ENCODE assay signal across 8 mouse cellular contexts in genomic region chr2:52858529-52859465, GRCm38 (mm10). TPM values are rescaled to one million over a fixed set of nuclear protein-coding genes. Genes with fewer than 3 reads are reported as not detected.
DNase-seq lines count a peak whose midpoint lies in the region; ATAC-seq and TF ChIP-seq lines count a peak whose summit lies in the region.

No protein-coding gene starts in this region.

- H3K4me2 ChIP-seq in heart, embryonic 14.5 days (ENCODE audit: low read length) = peak overlapping the region; percentile 97
- peak overlapping the region; percentile 70 for H3K4me2 ChIP-seq in kidney, embryonic 16.5 days (replicated peaks; ENCODE audit: low read depth, low read length)
- peak overlapping the region; percentile 74 for H3K4me2 ChIP-seq in liver, embryonic 15.5 days
- peak overlapping the region; percentile 83 for H3K4me2 ChIP-seq in neural tube, embryonic 15.5 days

- peaks cover 52% of the 10 kb centered on the region for H3K79me2 ChIP-seq in C2C12 (ENCODE audit: control insufficient read depth, insufficient read depth)

- DNase-seq in adrenal gland, postnatal 36 days = peak; percentile 72 to 78
- peak; percentile 19 to 38 for DNase-seq in urinary bladder, postnatal 36 days (ENCODE audit: low spot score in 2 of 2)

- H3K9ac ChIP-seq in heart, embryonic 14.5 days (ENCODE audit: low read length) = peak overlapping the region; percentile 84
- H3K9ac ChIP-seq in kidney, embryonic 16.5 days (replicated peaks; ENCODE audit: low read length) = peak overlapping the region; percentile 88
- no peak overlapping the region for H3K9ac ChIP-seq in liver, embryonic 15.5 days
- H3K9ac ChIP-seq in neural tube, embryonic 15.5 days (replicated peaks) = peak overlapping the region; percentile 89

- peaks cover 15% of the 10 kb centered on the region for H3K4me1 ChIP-seq in embryonic fibroblast, embryonic 13.5 days (ENCODE audit: control insufficient read depth, insufficient read depth, low read length)
- peaks cover 0 to 4% of the 10 kb centered on the region in 2 experiments; a peak in 2 of 4 replicates for H3K4me1 ChIP-seq in heart, embryonic 14.5 days (ENCODE audit: control insufficient read depth in 2 of 2, insufficient read depth in 2 of 2, low read length in 2 of 2)
- H3K4me1 ChIP-seq in kidney, embryonic 16.5 days (ENCODE audit: insufficient read depth, low read length) = peaks cover 30% of the 10 kb centered on the region
- no peaks in the 10 kb centered on the region for H3K4me1 ChIP-seq in liver, embryonic 15.5 days (replicated peaks)
- H3K4me1 ChIP-seq in neural tube, embryonic 15.5 days = peaks cover 38% of the 10 kb centered on the region

- H3ac ChIP-seq in C2C12 (ENCODE audit: control insufficient read depth, insufficient read length, low read depth) = peak overlapping the region; percentile 99

- no peak for TF ChIP-seq CTCF in C2C12 (IDR thresholded peaks at IDR 0.05; ENCODE audit: control insufficient read depth, insufficient read depth, insufficient read length)
- no peak for TF ChIP-seq CTCF in embryonic fibroblast, embryonic 13.5 days (IDR thresholded peaks at IDR 0.05; ENCODE audit: borderline replicate concordance, insufficient read depth, low read length)

- peaks cover 19% of the 10 kb centered on the region for H3K79me3 ChIP-seq in C2C12 (ENCODE audit: low read depth)

- H3K27ac ChIP-seq in embryonic fibroblast, embryonic 13.5 days (ENCODE audit: insufficient read depth, low read length) = peak overlapping the region; percentile 12; the same call in 1 of the 2 replicates
- no peak overlapping the region for H3K27ac ChIP-seq in heart, embryonic 14.5 days (replicated peaks in 1 of 2; ENCODE audit: control insufficient read depth in 1 of 2, insufficient read depth in 1 of 2, low read depth in 2 of 2, low read length in 2 of 2)
- peak overlapping the region; percentile 78 for H3K27ac ChIP-seq in kidney, embryonic 16.5 days (ENCODE audit: low read length)
- H3K27ac ChIP-seq in liver, embryonic 15.5 days (replicated peaks) = no peak overlapping the region
- H3K27ac ChIP-seq in neural tube, embryonic 15.5 days (replicated peaks) = peak overlapping the region; percentile 88

- H3K27me3 ChIP-seq in C2C12 (ENCODE audit: control insufficient read depth, insufficient read depth, insufficient read length) = no peaks in the 10 kb centered on the region
- 0 out of 2 replicates have a peak, but pooled peaks cover 3% of the 10 kb centered on the region for H3K27me3 ChIP-seq in heart, embryonic 14.5 days (ENCODE audit: control insufficient read depth, insufficient read depth, low read length)
- no peaks in the 10 kb centered on the region for H3K27me3 ChIP-seq in kidney, embryonic 16.5 days (ENCODE audit: insufficient read depth, low read length)
- peaks cover 52% of the 10 kb centered on the region for H3K27me3 ChIP-seq in liver, embryonic 15.5 days
- H3K27me3 ChIP-seq in neural tube, embryonic 15.5 days (replicated peaks) = no peaks in the 10 kb centered on the region

- no peaks in the 10 kb centered on the region for H3K9me3 ChIP-seq in heart, embryonic 14.5 days (ENCODE audit: control insufficient read depth, low read length)
- H3K9me3 ChIP-seq in kidney, embryonic 16.5 days (ENCODE audit: low read length) = no peaks in the 10 kb centered on the region
- no peaks in the 10 kb centered on the region for H3K9me3 ChIP-seq in liver, embryonic 15.5 days (replicated peaks)
- no peaks in the 10 kb centered on the region for H3K9me3 ChIP-seq in neural tube, embryonic 15.5 days (replicated peaks)

- under 1% methylated on average over 37 of the region's 46 CpGs for WGBS in heart, embryonic 14.5 days
- 0% methylated on average over 46 of the region's 46 CpGs for WGBS in kidney, embryonic 16.5 days
- under 1% methylated on average over 46 of the region's 46 CpGs for WGBS in liver, embryonic 15.5 days (ENCODE audit: insufficient replicate concordance)
- WGBS in neural tube, embryonic 15.5 days = under 1% methylated on average over 46 of the region's 46 CpGs

- H3K36me3 ChIP-seq in C2C12 (ENCODE audit: control insufficient read depth, insufficient read depth) = no peaks in the 10 kb centered on the region
- H3K36me3 ChIP-seq in heart, embryonic 14.5 days (ENCODE audit: control insufficient read depth, insufficient read depth, low read length) = no peaks in the 10 kb centered on the region
- H3K36me3 ChIP-seq in kidney, embryonic 16.5 days (ENCODE audit: insufficient read depth, low read length) = no peaks in the 10 kb centered on the region
- H3K36me3 ChIP-seq in liver, embryonic 15.5 days (replicated peaks) = no peaks in the 10 kb centered on the region
- no peaks in the 10 kb centered on the region for H3K36me3 ChIP-seq in neural tube, embryonic 15.5 days

- H3K4me3 ChIP-seq in C2C12 (ENCODE audit: insufficient read depth, poor library complexity, severe bottlenecking) = peak overlapping the region; percentile 74
- peak overlapping the region; percentile 93 for H3K4me3 ChIP-seq in embryonic fibroblast, embryonic 13.5 days (ENCODE audit: insufficient read depth, low read length)
- peak overlapping the region; percentile 89 to 94 for H3K4me3 ChIP-seq in heart, embryonic 14.5 days (ENCODE audit: control insufficient read depth in 1 of 2, insufficient read depth in 1 of 2, low read depth in 1 of 2, low read length in 2 of 2)
- peak overlapping the region; percentile 91 for H3K4me3 ChIP-seq in kidney, embryonic 16.5 days (ENCODE audit: low read length)
- peak overlapping the region; percentile 61 for H3K4me3 ChIP-seq in liver, embryonic 15.5 days (replicated peaks)
- H3K4me3 ChIP-seq in neural tube, embryonic 15.5 days (replicated peaks) = peak overlapping the region; percentile 99

- ATAC-seq in heart, embryonic 14.5 days (ENCODE audit: insufficient number of reproducible peaks, insufficient read depth, low FRiP score, low read depth) = peak; percentile 32; the same call in 1 of the 2 replicates
- ATAC-seq in kidney, embryonic 16.5 days (ENCODE audit: low FRiP score, low TSS enrichment) = peak; percentile 50
- ATAC-seq in liver, embryonic 15.5 days (ENCODE audit: insufficient read depth) = no peak
- peak; percentile 47 for ATAC-seq in neural tube, embryonic 15.5 days (ENCODE audit: low FRiP score)

- peak; percentile 39; the same call in 1 of the 2 replicates for TF ChIP-seq POLR2A in embryonic fibroblast, embryonic 13.5 days (IDR thresholded peaks at IDR 0.05; ENCODE audit: low read depth, low read length)

TF ChIP-seq in C2C12, 6 proteins besides CTCF, POLR2A, EP300 and RAD21:
- TF ChIP-seq CEBPB (IDR thresholded peaks at IDR 0.05; ENCODE audit: low read depth) (no peak), MYOD1 (IDR thresholded peaks at IDR 0.05; ENCODE audit: control insufficient read depth, insufficient read length, low read depth) (no peak), MYOG (IDR thresholded peaks at IDR 0.05; ENCODE audit: control insufficient read depth, extremely low read depth, insufficient read length) (no peak), USF1 (IDR thresholded peaks at IDR 0.05; ENCODE audit: low read depth) (no peak), FOSL1 (IDR thresholded peaks at IDR 0.05; ENCODE audit: insufficient read depth, low read length, poor library complexity, severe bottlenecking) (no peak), MAX (IDR thresholded peaks at IDR 0.05) (no peak)

RNA-seq across cellular contexts. Expression of gene Fmnl2, which starts 1.1 kb away (rescaled TPM):
- 2.6 TPM for polyA plus RNA-seq in C2C12 (2012; fragmentation: generic; extraction: Trizol)
- total RNA-seq in adrenal gland, postnatal 36 days (2021) = 10 to 100 TPM; 20.7 to 41.7 TPM
- 34.0 and 63.0 TPM in 2 replicates for polyA plus RNA-seq in embryonic fibroblast, embryonic 13.5 days (2011; ENCODE audit: insufficient read length, low read depth, missing spikeins)
- 1.1 and 1.7 TPM in 2 replicates for polyA plus RNA-seq in heart, embryonic 14.5 days (2014; fragmentation: Nextera tagmentation; extraction: Ambion mirVana)
- polyA plus RNA-seq in kidney, embryonic 16.5 days (2015; fragmentation: Nextera tagmentation; extraction: Ambion mirVana) = 5.7 and 6.4 TPM in 2 replicates
- 0.46 and 0.70 TPM in 2 replicates for polyA plus RNA-seq in liver, embryonic 15.5 days (2015; fragmentation: Nextera tagmentation; extraction: Ambion mirVana)
- 7.7 and 8.8 TPM in 2 replicates for polyA plus RNA-seq in neural tube, embryonic 15.5 days (2015; fragmentation: Nextera tagmentation; extraction: Ambion mirVana)

Comparison
In these comparisons a context has a peak if more than half of its experiments do, and no peak if none do; other contexts are left out.
1. H3K27ac ChIP-seq: peak in embryonic fibroblast, embryonic 13.5 days (single experiment), kidney, embryonic 16.5 days (single experiment) and neural tube, embryonic 15.5 days (single experiment); none in heart, embryonic 14.5 days (0 of 2) and liver, embryonic 15.5 days (single experiment).
2. Peak in every context shown above with its lines, with median percentiles within 50 percentile points of each other: H3K4me3 ChIP-seq and H3K4me2 ChIP-seq.